Mouse (Mus musculus): ENCODE results near the gene Kif28. TPM values are rescaled to one million over a fixed set of nuclear protein-coding genes. Genes with fewer than 3 reads are reported as not detected.

Gene Kif28
- total RNA-seq, 4 experiments from 2014 or later = 0.24 to 0.62 (median 0.48) TPM

Other genes starting within 250 kb of the Kif28 start
- gene Smyd3, start 227.2 kb downstream of the Kif28 start, total RNA-seq (2022) = 1 to 10 TPM; 7.0 to 8.3 (median 7.8) TPM
- 10 to 100 TPM; 65.3 to 73.3 (median 69.0) TPM for gene Tfb2m, start 199.0 kb downstream of the Kif28 start, total RNA-seq (2022)
- gene Cnst, start 198.9 kb downstream of the Kif28 start, total RNA-seq (2022) = 10 to 100 TPM; 44.7 to 54.0 (median 46.4) TPM
- gene Sccpdh, start 77.1 kb downstream of the Kif28 start, total RNA-seq (2022) = 10 to 100 TPM; 48.4 to 60.5 (median 52.1) TPM
- not detected for gene Gm10518, start 58.1 kb upstream of the Kif28 start, total RNA-seq (2022)
- gene Ahctf1, start 58.4 kb upstream of the Kif28 start, total RNA-seq (2022) = 10 to 100 TPM; 15.5 to 20.3 (median 16.8) TPM
- 10 to 100 TPM; 38.6 to 47.9 (median 44.9) TPM for gene Cdc42bpa, start 215.2 kb upstream of the Kif28 start, total RNA-seq (2022)

Measured in heart, adult 8-10 months (tissue).